Mouse (Mus musculus) bone marrow macrophage, adult 2 months (primary cell): ENCODE data around the gene Aig1.

Experiments
- CTCF ChIP-seq: IDR thresholded peaks from 2 replicates; pipeline ENCODE4 v1.5.1; 2012; ENCODE audit warnings: low read depth, mild to moderate bottlenecking, low read length, moderate library complexity
- POLR2A ChIP-seq: IDR thresholded peaks from 2 replicates; pipeline ENCODE4 v1.6.1; 2012; ENCODE audit warnings: mild to moderate bottlenecking, low read depth, low read length, borderline replicate concordance

DNA sequence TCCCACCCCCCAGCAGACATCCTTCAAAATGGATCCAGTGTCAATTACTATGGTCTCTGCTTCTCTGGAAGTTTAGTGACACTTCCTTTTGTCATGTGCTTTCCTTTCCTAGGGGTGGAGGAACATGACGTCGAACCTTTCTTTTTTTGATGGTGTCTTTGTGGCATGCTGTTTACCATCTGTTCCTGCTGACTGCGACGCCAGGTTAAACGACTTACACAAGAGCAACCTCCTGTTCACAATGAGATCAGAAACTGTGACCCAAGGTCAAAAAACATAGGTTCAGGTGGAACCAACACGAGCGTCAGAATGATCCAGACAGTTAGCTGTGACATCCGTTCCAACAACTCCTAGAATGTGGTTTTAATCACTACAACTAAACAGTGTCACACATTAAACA is 166.7 kb downstream of the Aig1 start:
- no peak for TF ChIP-seq POLR2A
- TF ChIP-seq CTCF: no peak
